Mouse (Mus musculus): ENCODE measurements around the gene Foxj1.

- TF ChIP-seq CTCF (conservative IDR thresholded peaks at IDR 0.05 in 1 of 2, IDR thresholded peaks at IDR 0.05 in 1 of 2; ENCODE audit: low read depth in 2 of 2, low read length in 2 of 2) (no peak), JUND (conservative IDR thresholded peaks at IDR 0.05; ENCODE audit: low read depth, low read length) (no peak), MAZ (IDR thresholded peaks at IDR 0.05; ENCODE audit: low read depth, low read length) (no peak), EP300 (IDR thresholded peaks at IDR 0.05; ENCODE audit: low read length) (no peak), POLR2A (IDR thresholded peaks at IDR 0.05; ENCODE audit: low read depth, low read length) (no peak), MAFK (IDR thresholded peaks at IDR 0.05; ENCODE audit: insufficient replicate concordance, low read length) (no peak), BHLHE40 (IDR thresholded peaks at IDR 0.05; ENCODE audit: low read depth, low read length) (no peak), UBTF (IDR thresholded peaks at IDR 0.05; ENCODE audit: low read depth, low read length) (no peak), ZC3H11A (IDR thresholded peaks at IDR 0.05; ENCODE audit: low read depth, low read length) (no peak), SMC3 (IDR thresholded peaks at IDR 0.05; ENCODE audit: low read depth, low read length) (no peak), TCF12 (IDR thresholded peaks at IDR 0.05; ENCODE audit: low read depth, low read length) (no peak), POLR2AphosphoS2 (IDR thresholded peaks at IDR 0.05; ENCODE audit: low read depth, low read length) (no peak), SIN3A (IDR thresholded peaks at IDR 0.05; ENCODE audit: low read length) (no peak), HCFC1 (IDR thresholded peaks at IDR 0.05; ENCODE audit: low read depth, low read length) (no peak)
Observed at GRCm38 (mm10) chr11:116333526-116334416, 1.4 kb downstream of the Foxj1 start.

Measured in CH12.LX (cell line).